Mouse (Mus musculus) lung, adult 18-20 months (tissue): ENCODE measurements at regions not wholly inside any gene's neighbourhood (a gene's known extent, or its start where the extent isn't known, plus 50 kb on each side); places are given as distances from the start of the nearest gene placed in this dataset.

Experiments used
- DNase-seq, 2 experiments: peaks; one replicate each; pipeline ENCODE4 v3.0.0; 2022; ENCODE audit warnings: mixed read lengths in 2 of 2

DNA sequence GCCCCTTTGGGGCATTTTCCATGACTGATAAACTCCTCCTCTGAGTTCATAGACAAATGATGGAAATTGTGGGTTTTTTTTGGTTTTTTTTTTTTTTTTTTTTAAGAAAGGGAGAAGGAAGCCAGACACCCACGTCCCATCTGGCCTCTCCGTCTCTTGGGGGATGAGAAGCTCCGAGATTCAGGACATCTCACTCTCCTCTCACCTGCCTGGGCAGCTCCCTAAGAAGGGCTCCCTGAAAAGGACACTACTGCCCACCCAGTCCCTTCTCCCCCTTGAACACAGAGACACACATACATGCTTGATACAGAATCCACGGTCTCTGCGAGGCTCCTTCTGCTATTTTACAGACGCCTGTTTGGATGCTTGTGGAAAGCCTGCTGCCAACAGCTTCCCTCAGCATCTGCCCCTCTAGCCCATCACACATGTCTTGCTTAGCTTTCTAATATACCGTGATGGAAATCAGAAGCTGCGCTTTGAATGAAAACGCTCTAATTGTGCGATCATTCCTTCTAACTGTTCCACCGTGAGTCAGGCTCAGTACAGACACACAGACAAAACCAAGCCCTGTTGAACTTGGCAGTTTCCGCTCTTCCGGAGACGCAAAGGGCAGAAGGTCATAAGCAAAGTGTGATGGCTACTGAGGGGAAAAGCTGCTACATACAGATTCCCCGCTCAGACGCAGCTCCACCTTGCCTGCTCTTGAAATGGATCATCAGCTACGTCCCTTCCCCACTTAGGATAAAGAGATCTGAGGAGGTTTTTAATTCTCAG, 77.3 kb upstream of the Pmfbp1 start:
- DNase-seq, result no peak

- no peak for DNase-seq
Measured at GRCm38 (mm10) chr8:109417222-109417621, 76.6 kb upstream of the Pmfbp1 start.

DNA sequence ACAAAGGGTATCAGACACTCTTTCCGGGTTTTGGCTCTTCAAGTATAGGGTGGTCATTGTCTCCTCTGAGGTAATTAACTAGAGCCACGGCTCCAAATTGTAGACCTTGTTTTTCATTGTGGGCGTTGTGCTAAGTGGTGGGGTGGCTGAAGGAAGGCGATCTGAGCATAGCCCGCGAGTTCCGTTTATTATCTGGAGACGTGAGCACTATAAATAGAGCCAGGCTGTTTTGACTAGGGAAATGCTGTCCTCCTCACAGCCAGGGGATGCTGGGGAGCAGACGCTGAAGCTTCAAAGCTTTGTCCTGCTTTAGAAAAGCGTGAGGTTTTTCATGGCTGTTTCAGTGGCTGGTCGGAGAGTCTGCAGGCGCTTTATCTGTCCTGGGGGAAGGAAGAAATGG, 75.9 kb upstream of the Pmfbp1 start:
- DNase-seq, result no peak

DNA sequence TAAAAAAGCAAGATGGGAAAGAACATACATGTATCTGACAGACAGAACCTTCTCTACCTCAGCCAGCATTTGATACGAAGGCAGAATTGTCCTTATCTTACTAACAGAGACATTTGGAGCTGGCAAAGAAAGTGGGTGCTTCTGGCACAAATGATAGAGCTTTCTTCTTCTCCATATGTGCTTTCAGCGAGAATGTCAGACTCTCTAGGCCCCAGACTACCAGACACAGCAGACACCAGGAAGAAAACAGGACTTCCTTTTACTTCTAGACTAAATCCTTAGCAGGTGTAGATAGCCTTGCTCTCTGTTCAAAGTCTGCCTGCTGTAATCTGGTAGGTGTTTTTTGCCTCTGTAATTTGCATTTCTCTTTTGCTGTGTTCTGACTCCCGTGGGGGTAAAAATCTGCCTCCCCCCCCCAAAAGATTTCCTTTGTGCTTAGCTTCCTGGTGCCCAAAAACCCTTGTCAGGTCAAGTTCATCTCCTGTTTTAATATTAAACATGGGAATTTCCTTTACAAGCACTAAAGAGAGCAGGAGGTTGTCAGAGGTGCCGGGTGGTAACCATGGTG, 74.7 kb upstream of the Pmfbp1 start:
- no peak for DNase-seq

GRCm38 (mm10) chr8:109424004-109424403, 69.8 kb upstream of the Pmfbp1 start:
- no peak for DNase-seq

DNA sequence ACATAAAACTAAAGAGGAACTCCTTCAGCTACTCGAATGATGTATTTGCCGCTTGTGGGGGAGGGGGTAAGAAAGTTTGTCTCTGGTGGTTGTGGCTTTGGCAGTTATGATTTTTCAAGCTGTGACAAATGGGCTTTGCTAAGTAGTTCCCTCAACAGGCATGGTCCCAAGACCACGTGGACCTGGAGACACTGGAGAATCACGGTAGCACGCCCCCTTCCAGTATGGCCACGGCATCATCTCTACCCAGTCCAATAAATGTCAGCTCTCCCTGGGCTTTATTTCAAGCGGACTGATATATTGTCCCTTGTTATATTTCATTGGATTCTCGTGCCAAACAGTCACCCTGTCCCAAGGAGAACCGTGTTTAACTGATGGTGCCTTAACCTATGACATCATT, 65.3 kb upstream of the Pmfbp1 start:
- no peak for DNase-seq

DNA sequence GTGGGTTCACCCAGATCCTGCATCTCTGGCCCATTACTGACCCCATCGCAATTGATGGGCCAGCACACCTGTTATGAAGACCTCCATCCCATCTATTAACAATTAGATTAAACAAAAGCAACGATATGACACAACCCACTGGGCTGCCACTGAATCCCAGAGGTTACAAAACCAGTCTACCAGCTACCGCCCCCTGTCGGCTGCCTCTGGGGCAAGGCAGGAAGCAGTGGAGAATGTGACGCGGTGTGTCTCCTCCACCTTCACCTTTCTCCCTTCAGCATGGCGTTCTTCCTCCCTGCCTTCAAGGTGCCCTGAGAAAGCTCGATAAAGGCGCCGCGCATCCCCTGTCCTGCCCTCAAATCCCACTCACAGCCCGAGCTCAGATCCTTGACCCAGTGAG, 59.3 kb upstream of the Pmfbp1 start:
- DNase-seq, result no peak

DNA sequence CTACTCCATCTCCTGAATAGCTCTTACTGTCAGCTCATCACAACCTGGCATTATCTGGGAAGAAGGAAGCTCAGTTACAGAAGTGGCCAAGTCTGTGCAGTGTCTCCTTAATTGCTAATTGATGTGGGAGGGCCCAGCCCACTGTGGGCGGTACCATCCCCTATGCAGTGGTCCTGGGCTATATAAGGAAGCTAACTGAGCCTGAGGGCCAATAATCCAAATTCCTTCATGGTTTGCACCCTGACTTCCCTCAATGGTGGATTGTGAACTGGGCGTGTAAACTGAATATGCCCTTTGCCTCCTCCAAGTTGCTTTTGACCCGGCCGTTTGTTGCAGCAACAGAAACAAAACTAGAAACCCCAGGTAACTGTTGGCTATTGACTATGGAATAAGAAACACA, 57.8 kb upstream of the Pmfbp1 start:
- no peak for DNase-seq

DNA sequence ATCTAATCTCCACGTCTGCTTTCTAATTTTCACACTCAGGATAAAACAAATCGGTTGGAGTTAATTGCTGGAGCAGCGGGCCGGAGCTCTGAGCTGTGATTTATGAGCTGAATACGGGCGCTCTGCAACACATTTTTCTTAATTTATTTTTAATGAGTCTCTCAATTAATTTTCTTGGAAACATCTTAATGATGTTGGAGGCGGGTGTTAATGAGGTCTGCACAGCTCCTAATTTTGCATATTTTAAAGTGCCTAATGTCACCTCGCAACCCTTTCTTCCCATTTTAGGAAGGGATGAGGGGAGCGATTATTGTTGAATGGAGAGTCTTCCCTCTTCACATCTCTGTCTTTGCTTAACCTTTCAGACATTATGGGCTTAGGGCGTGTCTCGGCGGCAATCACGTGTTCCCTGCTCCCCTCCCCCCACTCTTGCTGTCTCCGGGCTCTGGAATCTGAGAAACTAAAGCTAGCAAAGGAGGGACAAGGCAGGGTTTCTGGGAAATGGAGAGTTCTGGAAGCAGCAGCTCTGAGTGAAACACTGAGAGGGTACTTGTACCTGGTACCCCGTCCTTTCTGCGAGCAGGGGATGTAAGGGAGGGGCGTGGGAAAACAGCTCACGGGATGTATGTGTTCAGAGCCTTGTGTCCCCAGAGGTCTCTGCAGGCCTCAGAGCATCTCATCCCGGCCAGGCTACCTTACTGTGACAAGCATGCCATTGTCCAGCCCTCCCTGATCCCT, 56.8 kb upstream of the Pmfbp1 start:
- peak in 1 of 2 experiments; percentile 6 for DNase-seq

- no peak for DNase-seq
Measured at GRCm38 (mm10) chr8:109438531-109438930, 55.3 kb upstream of the Pmfbp1 start.
